Mouse (Mus musculus) embryonic facial prominence, embryonic 10.5 days (tissue): ENCODE measurements around the gene Kctd12b. TPM values are rescaled to one million over a fixed set of nuclear protein-coding genes. Genes with fewer than 3 reads are reported as not detected.
"Not testable (repeated sequence)": the region's sequence is repeated elsewhere in the genome, so short reads cannot be mapped to it uniquely, and the experiment has no call there.

Experiments used
- DNase-seq: peaks from one replicate; pipeline ENCODE4 v3.0.0-alpha.2; 2017; ENCODE audit warnings: low spot score
- H3K27ac ChIP-seq: fragments of 300-500 bp; sonication (generic); replicated peaks from 2 replicates; pipeline ENCODE4 v1.5.1; 2016; ENCODE audit warnings: mild to moderate bottlenecking
- H3K27me3 ChIP-seq: fragments of 300-500 bp; sonication (generic); replicated peaks from 2 replicates; pipeline ENCODE4 v1.6.1; 2016; ENCODE audit warnings: low read depth, mild to moderate bottlenecking; ENCODE audit not compliant: poor library complexity, severe bottlenecking
- H3K36me3 ChIP-seq: fragments of 300-500 bp; sonication (generic); replicated peaks from 2 replicates; pipeline ENCODE4 v1.6.1; 2016; ENCODE audit warnings: mild to moderate bottlenecking, moderate library complexity
- H3K4me1 ChIP-seq: fragments of 300-500 bp; sonication (generic); 2 replicates; pipeline ENCODE4 v1.6.1; 2016
- H3K4me3 ChIP-seq: fragments of 300-500 bp; sonication (generic); 2 replicates; pipeline ENCODE4 v1.5.1; 2016; ENCODE audit warnings: mild to moderate bottlenecking, moderate library complexity
- H3K9me3 ChIP-seq: fragments of 300-500 bp; sonication (generic); 2 replicates; pipeline ENCODE4 v1.6.1; 2016; ENCODE audit warnings: mild to moderate bottlenecking
- WGBS: fragments of 180-500 bp; shearing (Covaris S2); methylation state at CpG from one replicate; pipeline ENCODE4 v1.1.7; 2016; 5-methylcytosine and 5-hydroxymethylcytosine counted together
- polyA plus RNA-seq: library from polyadenylated mRNA; unstranded; fragments of >200 nt; fragmentation: Nextera tagmentation; extraction: Ambion mirVana; gene quantifications from 2 replicates; pipeline ENCODE4 v1.2.1, GENCODE M21; 2016

Kctd12b gene
- polyA plus RNA-seq = 6.2 and 6.9 TPM in 2 replicates

GRCm38 (mm10) chrX:153695782-153696395, at the start of gene Kctd12b:
Gene Kctd12b (minus strand): TSS chrX:153696391.
- Histone ChIP-seq H3K27ac (peak within 1 kb of the TSS; percentile 76), H3K27me3 (peaks cover 25% of the 10 kb centered on the region), H3K4me1 (no peaks in the 10 kb centered on the region), H3K36me3 (no peaks in the 10 kb centered on the region), H3K4me3 (peak within 1 kb of the TSS; percentile 48), H3K9me3 (no peaks in the 10 kb centered on the region)
- WGBS = 26% methylated on average over 11 of the region's 11 CpGs
- DNase-seq = peak; percentile 34

- no peak overlapping the region for H3K4me3 ChIP-seq
- no peak overlapping the region for H3K27ac ChIP-seq
- 0 out of 2 replicates have a peak, but pooled peaks cover 6% of the 10 kb centered on the region for H3K27me3 ChIP-seq
- no peak for DNase-seq
- no peaks in the 10 kb centered on the region for H3K4me1 ChIP-seq
- WGBS = 93% methylated on average over 3 of the region's 3 CpGs
- no peaks in the 10 kb centered on the region for H3K9me3 ChIP-seq
- 0 out of 2 replicates have a peak, but pooled peaks cover 3% of the 10 kb centered on the region for H3K36me3 ChIP-seq
Observed at GRCm38 (mm10) chrX:153742493-153742892, 46.3 kb upstream of the Kctd12b start.

- no peaks in the 10 kb centered on the region for H3K4me1 ChIP-seq
- DNase-seq = no peak
- no peak overlapping the region for H3K27ac ChIP-seq
- WGBS = 94% methylated on average over 4 of the region's 4 CpGs
- H3K4me3 ChIP-seq = no peak overlapping the region
- H3K9me3 ChIP-seq = no peaks in the 10 kb centered on the region
- 0 out of 2 replicates have a peak, but pooled peaks cover 4% of the 10 kb centered on the region for H3K27me3 ChIP-seq
- peaks cover 43% of the 10 kb centered on the region for H3K36me3 ChIP-seq
Observed at GRCm38 (mm10) chrX:153735697-153736096, 39.5 kb upstream of the Kctd12b start.

GRCm38 (mm10) chrX:153724400-153724799, 28.2 kb upstream of the Kctd12b start:
- no peaks in the 10 kb centered on the region for H3K9me3 ChIP-seq
- DNase-seq = peak; percentile 53
- H3K27ac ChIP-seq = peak overlapping the region; percentile 91
- no peaks in the 10 kb centered on the region for H3K4me1 ChIP-seq
- H3K4me3 ChIP-seq = peak overlapping the region; percentile 63
- no peaks in the 10 kb centered on the region for H3K27me3 ChIP-seq
- H3K36me3 ChIP-seq = peaks cover 13% of the 10 kb centered on the region
- WGBS = 28% methylated on average over 3 of the region's 3 CpGs

GRCm38 (mm10) chrX:153723110-153723916, 27.1 kb upstream of the Kctd12b start, which contains the start of gene Nbdy:
Gene Nbdy (plus strand): TSS chrX:153723590.
- Histone ChIP-seq H3K9me3 (no peaks in the 10 kb centered on the region), H3K4me1 (no peaks in the 10 kb centered on the region), H3K36me3 (peaks cover 10% of the 10 kb centered on the region), H3K4me3 (peak within 1 kb of the TSS; percentile 63), H3K27me3 (no peaks in the 10 kb centered on the region), H3K27ac (peak within 1 kb of the TSS; percentile 91)
- whole genome bisulfite sequencing = 12% methylated on average over 32 of the region's 32 CpGs
- DNase-seq = peak; percentile 76

- Histone ChIP-seq H3K27ac (no peak overlapping the region), H3K4me3 (no peak overlapping the region), H3K4me1 (no peaks in the 10 kb centered on the region), H3K36me3 (no peaks in the 10 kb centered on the region), H3K27me3 (no peaks in the 10 kb centered on the region), H3K9me3 (no peaks in the 10 kb centered on the region)
- no peak for DNase-seq
- WGBS = 32% methylated on average over 4 of the region's 4 CpGs
Observed at GRCm38 (mm10) chrX:153719602-153720001, 23.4 kb upstream of the Kctd12b start.

- DNase-seq = no peak
- no peak overlapping the region for H3K27ac ChIP-seq
- 86% methylated on average over 2 of the region's 2 CpGs for WGBS
- no peak overlapping the region for H3K4me3 ChIP-seq
- no peaks in the 10 kb centered on the region for H3K9me3 ChIP-seq
- H3K27me3 ChIP-seq = no peaks in the 10 kb centered on the region; the same call in none of the 2 replicates
- H3K4me1 ChIP-seq = no peaks in the 10 kb centered on the region
- no peaks in the 10 kb centered on the region for H3K36me3 ChIP-seq
Observed at GRCm38 (mm10) chrX:153716716-153717115, 20.5 kb upstream of the Kctd12b start.

GRCm38 (mm10) chrX:153707735-153708134, 11.5 kb upstream of the Kctd12b start:
- no peak overlapping the region for H3K27ac ChIP-seq
- no peak for DNase-seq
- H3K4me3 ChIP-seq = no peak overlapping the region
- peaks cover 11% of the 10 kb centered on the region for H3K27me3 ChIP-seq
- 28% methylated on average over 4 of the region's 4 CpGs for WGBS
- H3K36me3 ChIP-seq = no peaks in the 10 kb centered on the region
- H3K9me3 ChIP-seq = no peaks in the 10 kb centered on the region
- no peaks in the 10 kb centered on the region for H3K4me1 ChIP-seq

- Histone ChIP-seq H3K36me3 (no peaks in the 10 kb centered on the region), H3K4me3 (no peak overlapping the region), H3K4me1 (no peaks in the 10 kb centered on the region), H3K27me3 (peaks cover 12% of the 10 kb centered on the region), H3K27ac (no peak overlapping the region), H3K9me3 (no peaks in the 10 kb centered on the region)
- no peak for DNase-seq
- 77% methylated on average over 3 of the region's 3 CpGs for WGBS
Observed at GRCm38 (mm10) chrX:153700463-153700862, 4.3 kb upstream of the Kctd12b start.

GRCm38 (mm10) chrX:153668233-153668632, 28.0 kb downstream of the Kctd12b start:
- WGBS = 47% methylated on average over 2 of the region's 2 CpGs

GRCm38 (mm10) chrX:153664903-153665302, 31.3 kb downstream of the Kctd12b start:
- Histone ChIP-seq H3K4me3 (no peak overlapping the region), H3K27me3 (0 out of 2 replicates have a peak, but pooled peaks cover 6% of the 10 kb centered on the region), H3K4me1 (no peaks in the 10 kb centered on the region), H3K36me3 (no peaks in the 10 kb centered on the region), H3K9me3 (no peaks in the 10 kb centered on the region), H3K27ac (no peak overlapping the region)
- WGBS = 80% methylated on average over 3 of the region's 3 CpGs
- DNase-seq = no peak

More at GRCm38 (mm10) chrX:153668233-153668632, 28.0 kb downstream of the Kctd12b start:
- not testable (repeated sequence) for DNase-seq, H3K36me3 ChIP-seq, H3K27me3 ChIP-seq, H3K27ac ChIP-seq, H3K4me3 ChIP-seq, H3K4me1 ChIP-seq, H3K9me3 ChIP-seq

- no peak for DNase-seq
- Histone ChIP-seq H3K36me3 (no peaks in the 10 kb centered on the region), H3K4me3 (no peak overlapping the region), H3K27ac (no peak overlapping the region), H3K9me3 (no peaks in the 10 kb centered on the region), H3K27me3 (peaks cover 4% of the 10 kb centered on the region; the same call in 1 of the 2 replicates), H3K4me1 (no peaks in the 10 kb centered on the region)
- 68% methylated on average over 3 of the region's 3 CpGs for WGBS
Observed at GRCm38 (mm10) chrX:153656949-153657348, 39.2 kb downstream of the Kctd12b start.
